Mouse (Mus musculus) ES-Bruce4 (cell line): ENCODE measurements around the gene Heatr4.

Experiments
- CTCF ChIP-seq: IDR thresholded peaks from one replicate; pipeline ENCODE4 v1.8.1; 2011; ENCODE audit warnings: low read depth, low read length
- EP300 ChIP-seq: IDR thresholded peaks from 2 replicates; pipeline ENCODE4 v1.6.1; 2011; ENCODE audit warnings: low read depth, low read length; ENCODE audit not compliant: insufficient read depth
- POLR2A ChIP-seq: IDR thresholded peaks from one replicate; pipeline ENCODE4 v1.8.1; 2011; ENCODE audit warnings: low read length; ENCODE audit not compliant: insufficient read depth

DNA sequence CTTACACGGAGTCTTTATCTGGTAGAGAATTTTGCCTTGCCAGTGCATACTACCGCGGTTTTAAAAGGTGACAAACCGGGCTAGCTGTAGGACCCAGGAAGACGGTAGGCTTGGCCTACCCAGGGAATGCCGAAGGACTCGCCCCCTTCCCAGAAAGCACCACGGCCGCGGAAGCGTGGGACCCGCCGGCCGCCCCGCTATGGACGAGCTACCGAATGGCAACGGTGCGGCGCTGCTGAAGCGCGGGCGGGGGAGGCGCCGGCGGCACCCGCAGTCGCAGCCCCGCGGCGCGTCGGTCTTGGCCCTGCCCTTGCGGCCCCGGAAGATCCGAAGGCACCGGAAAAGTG, 34.2 kb downstream of the Heatr4 start, which contains the start of gene Riox1:
- TF ChIP-seq POLR2A, result peak; percentile 44
- TF ChIP-seq CTCF, result no peak
- 0 out of 2 replicates have a peak, but pooled peaks have one; percentile 28 for TF ChIP-seq EP300
